Mouse (Mus musculus) neural tube, postnatal 0 days (tissue): ENCODE data around the gene Lpcat1. TPM values are rescaled to one million over a fixed set of nuclear protein-coding genes. Genes with fewer than 3 reads are reported as not detected.

Experiments used
- polyA plus RNA-seq: library from polyadenylated mRNA; unstranded; fragments of >200 nt; fragmentation: Nextera tagmentation; extraction: Ambion mirVana; gene quantifications from 2 replicates; pipeline ENCODE4 v1.2.1, GENCODE M21; 2015

Lpcat1 gene
- 70.0 and 73.0 TPM in 2 replicates for polyA plus RNA-seq

DNA sequence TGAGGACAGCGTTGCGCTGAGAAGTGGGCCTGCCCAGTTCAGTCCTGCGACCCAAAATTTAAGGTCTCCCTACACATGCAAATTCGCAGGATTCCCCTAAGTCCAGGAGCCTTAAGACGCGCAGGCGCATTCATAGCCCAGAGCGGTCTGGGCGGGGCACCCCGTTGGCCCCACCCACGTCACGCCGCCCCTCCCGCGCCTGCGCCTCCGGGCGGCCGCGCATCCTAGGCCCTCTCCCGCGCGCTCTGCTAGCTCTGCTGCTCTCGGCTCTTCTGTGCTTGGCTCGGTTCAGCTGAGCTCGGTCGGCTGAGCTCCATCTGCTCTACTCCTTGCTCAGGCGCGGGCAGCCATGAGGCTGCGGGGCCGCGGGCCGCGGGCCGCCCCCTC, at the start of gene Lpcat1:
Gene Lpcat1 (plus strand): TSS at position 164 of the 387 bp plus-strand sequence.

DNA sequence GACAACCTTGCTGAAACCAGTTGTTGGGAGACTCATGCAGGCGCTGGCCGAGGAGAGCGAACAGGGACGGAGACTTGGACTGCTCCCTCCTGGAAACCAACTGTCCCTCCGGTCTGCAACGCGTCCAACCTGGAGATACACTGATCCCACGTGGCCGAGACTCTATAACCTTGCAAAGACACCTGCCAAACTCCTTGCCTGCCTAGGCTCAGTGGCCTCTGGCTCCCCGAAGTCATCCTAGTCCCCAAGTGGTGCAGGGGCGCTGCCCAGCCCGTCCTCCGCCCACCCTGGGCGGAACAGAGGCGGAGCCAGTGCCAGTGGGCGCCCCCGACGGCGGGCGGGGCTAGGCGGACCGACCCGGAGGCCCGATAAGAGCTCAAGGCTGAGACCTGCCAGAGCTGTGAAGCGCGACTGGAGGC, 69.4 kb downstream of the Lpcat1 start, which contains the start of gene Slc6a3:
Gene Slc6a3 (plus strand): TSS at position 345 of the 419 bp plus-strand sequence.

Other genes starting within 250 kb of the Lpcat1 start
- gene Irx4, start 206.7 kb upstream of the Lpcat1 start, polyA plus RNA-seq: 0.34 and 0.61 TPM in 2 replicates
- 80.9 and 92.0 TPM in 2 replicates for gene Mrpl36, start 138.7 kb upstream of the Lpcat1 start, polyA plus RNA-seq
- 544 and 550 TPM in 2 replicates for gene Ndufs6, start 138.7 kb upstream of the Lpcat1 start, polyA plus RNA-seq
- 0.17 TPM in 2 replicates for gene Slc6a3, start 69.5 kb downstream of the Lpcat1 start, polyA plus RNA-seq
- 131 and 144 TPM in 2 replicates for gene Clptm1l, start 136.8 kb downstream of the Lpcat1 start, polyA plus RNA-seq
- 3.0 and 4.0 TPM in 2 replicates for gene Tert, start 159.7 kb downstream of the Lpcat1 start, polyA plus RNA-seq
- not detected in 2 replicates for gene Slc6a18, start 210.8 kb downstream of the Lpcat1 start, polyA plus RNA-seq
- 0.23 and 0.68 TPM in 2 replicates for gene Slc6a19, start 237.7 kb downstream of the Lpcat1 start, polyA plus RNA-seq